Mouse (Mus musculus) lung, embryonic 16.5 days (tissue): Measurements from ENCODE around the gene Polr2l. TPM values are rescaled to one million over a fixed set of nuclear protein-coding genes. Genes with fewer than 3 reads are reported as not detected.

Experiments
- ATAC-seq: fragments of 200-750 bp; cut with Nextera tagmentation; 2 replicates; pipeline ENCODE4 v1.8.0; 2017; ENCODE audit warnings: low read depth, mild to moderate bottlenecking, moderate library complexity
- H3K27ac ChIP-seq: fragments of 300-500 bp; sonication (generic); 2 replicates; pipeline ENCODE4 v1.5.1; 2014; ENCODE audit warnings: mild to moderate bottlenecking, control low read depth, low read length
- H3K27me3 ChIP-seq: fragments of 300-500 bp; sonication (generic); 2 replicates; pipeline ENCODE4 v1.6.1; 2014; ENCODE audit warnings: low read depth, low read length, mixed read lengths; ENCODE audit not compliant: control insufficient read depth, insufficient read depth
- H3K36me3 ChIP-seq: fragments of 300-500 bp; sonication (generic); 2 replicates; pipeline ENCODE4 v1.6.1; 2014; ENCODE audit warnings: low read length; ENCODE audit not compliant: control insufficient read depth, insufficient read depth
- H3K4me1 ChIP-seq: fragments of 300-500 bp; sonication (generic); replicated peaks from 2 replicates; pipeline ENCODE4 v1.6.1; 2014; ENCODE audit warnings: low read length, mixed read lengths; ENCODE audit not compliant: control insufficient read depth, insufficient read depth
- H3K4me2 ChIP-seq: fragments of 300-500 bp; sonication (generic); 2 replicates; pipeline ENCODE4 v1.6.1; 2014; ENCODE audit warnings: low read depth, low read length, control low read depth
- H3K4me3 ChIP-seq: fragments of 300-500 bp; sonication (generic); 2 replicates; pipeline ENCODE4 v1.5.1; 2014; ENCODE audit warnings: mild to moderate bottlenecking, low read length, control low read depth
- H3K9ac ChIP-seq: fragments of 300-500 bp; sonication (generic); 2 replicates; pipeline ENCODE4 v1.6.1; 2014; ENCODE audit warnings: low read length, control low read depth
- H3K9me3 ChIP-seq: fragments of 300-500 bp; sonication (generic); 2 replicates; pipeline ENCODE4 v1.6.1; 2016; ENCODE audit warnings: low read length; ENCODE audit not compliant: control insufficient read depth
- WGBS: fragments of 180-500 bp; shearing (Covaris S2); extraction: QIAGEN DNeasy Blood & Tissue Kit; methylation state at CpG from one replicate; pipeline ENCODE4 v1.1.7; 2014; 5-methylcytosine and 5-hydroxymethylcytosine counted together
- polyA plus RNA-seq: library from polyadenylated mRNA; unstranded; fragments of >200 nt; fragmentation: Nextera tagmentation; extraction: Ambion mirVana; gene quantifications from 2 replicates; pipeline ENCODE4 v1.2.1, GENCODE M21; 2015

The Polr2l gene
- polyA plus RNA-seq, 1 experiment from 2014 or later: 61.3 TPM

- no peak overlapping the region for H3K4me3 ChIP-seq
- no peak overlapping the region for H3K9ac ChIP-seq
- H3K4me1 ChIP-seq: peaks cover 8% of the 10 kb centered on the region
- ATAC-seq: no peak
- WGBS: 60% methylated on average over 7 of the region's 7 CpGs
- H3K9me3 ChIP-seq: no peaks in the 10 kb centered on the region
- H3K36me3 ChIP-seq: no peaks in the 10 kb centered on the region; the same call in 1 of the 2 replicates
- no peak overlapping the region for H3K4me2 ChIP-seq
- H3K27ac ChIP-seq: no peak overlapping the region
- H3K27me3 ChIP-seq: peaks cover 4% of the 10 kb centered on the region
These were observed 12.2 kb upstream of the Polr2l start for GRCm38 (mm10) chr7:141487141-141487540.

GRCm38 (mm10) chr7:141486239-141486638, 11.3 kb upstream of the Polr2l start:
- Histone ChIP-seq H3K4me1 (peaks cover 15% of the 10 kb centered on the region), H3K9me3 (no peaks in the 10 kb centered on the region), H3K27ac (no peak overlapping the region), H3K4me2 (no peak overlapping the region), H3K9ac (no peak overlapping the region), H3K36me3 (no peaks in the 10 kb centered on the region), H3K4me3 (no peak overlapping the region), H3K27me3 (peaks cover 4% of the 10 kb centered on the region)
- WGBS: 92% methylated on average over 1 of the region's 1 CpGs
- no peak for ATAC-seq

- H3K9me3 ChIP-seq: no peaks in the 10 kb centered on the region
- no peak overlapping the region for H3K4me2 ChIP-seq
- H3K27me3 ChIP-seq: peaks cover 4% of the 10 kb centered on the region
- H3K9ac ChIP-seq: no peak overlapping the region
- no peaks in the 10 kb centered on the region for H3K36me3 ChIP-seq
- ATAC-seq: no peak
- H3K4me1 ChIP-seq: peaks cover 19% of the 10 kb centered on the region
- no peak overlapping the region for H3K4me3 ChIP-seq
- H3K27ac ChIP-seq: no peak overlapping the region
- WGBS: 72% methylated on average over 2 of the region's 2 CpGs
These were observed 10.7 kb upstream of the Polr2l start for GRCm38 (mm10) chr7:141485606-141486005.

- ATAC-seq: no peak
- Histone ChIP-seq H3K9me3 (no peaks in the 10 kb centered on the region), H3K4me2 (no peak overlapping the region), H3K27ac (no peak overlapping the region), H3K27me3 (peaks cover 4% of the 10 kb centered on the region), H3K36me3 (no peaks in the 10 kb centered on the region), H3K4me3 (no peak overlapping the region), H3K4me1 (peaks cover 19% of the 10 kb centered on the region), H3K9ac (no peak overlapping the region)
- 61% methylated on average over 2 of the region's 2 CpGs for WGBS
These were observed 10.3 kb upstream of the Polr2l start for GRCm38 (mm10) chr7:141485186-141485585.

GRCm38 (mm10) chr7:141484186-141485120, 9.5 kb upstream of the Polr2l start:
- no peak overlapping the region for H3K27ac ChIP-seq
- H3K27me3 ChIP-seq: peaks cover 4% of the 10 kb centered on the region
- WGBS: 68% methylated on average over 5 of the region's 5 CpGs
- ATAC-seq: no peak
- H3K4me3 ChIP-seq: no peak overlapping the region
- no peaks in the 10 kb centered on the region for H3K36me3 ChIP-seq
- no peaks in the 10 kb centered on the region for H3K9me3 ChIP-seq
- no peak overlapping the region for H3K9ac ChIP-seq
- peaks cover 19% of the 10 kb centered on the region for H3K4me1 ChIP-seq
- H3K4me2 ChIP-seq: no peak overlapping the region

- Histone ChIP-seq H3K4me2 (no peak overlapping the region), H3K9ac (no peak overlapping the region), H3K36me3 (no peaks in the 10 kb centered on the region), H3K4me3 (no peak overlapping the region), H3K9me3 (no peaks in the 10 kb centered on the region), H3K27ac (no peak overlapping the region), H3K27me3 (peaks cover 4% of the 10 kb centered on the region), H3K4me1 (peaks cover 23% of the 10 kb centered on the region)
- no peak for ATAC-seq
- WGBS: 82% methylated on average over 6 of the region's 6 CpGs
These were observed 8.3 kb upstream of the Polr2l start for GRCm38 (mm10) chr7:141483114-141483653.

GRCm38 (mm10) chr7:141482531-141483024, 7.6 kb upstream of the Polr2l start:
- H3K9me3 ChIP-seq: no peaks in the 10 kb centered on the region
- WGBS: 25% methylated on average over 11 of the region's 11 CpGs
- ATAC-seq: no peak
- peak overlapping the region; percentile 57 for H3K4me3 ChIP-seq
- peak overlapping the region; percentile 65 for H3K9ac ChIP-seq
- H3K27me3 ChIP-seq: peaks cover 4% of the 10 kb centered on the region
- H3K4me2 ChIP-seq: peak overlapping the region; percentile 98
- no peak overlapping the region for H3K27ac ChIP-seq
- H3K36me3 ChIP-seq: no peaks in the 10 kb centered on the region
- H3K4me1 ChIP-seq: peaks cover 29% of the 10 kb centered on the region

- Histone ChIP-seq H3K27me3 (peaks cover 4% of the 10 kb centered on the region), H3K4me1 (peaks cover 38% of the 10 kb centered on the region), H3K4me3 (peak overlapping the region; percentile 57), H3K36me3 (no peaks in the 10 kb centered on the region), H3K9ac (peak overlapping the region; percentile 65), H3K9me3 (no peaks in the 10 kb centered on the region), H3K4me2 (peak overlapping the region; percentile 98), H3K27ac (no peak overlapping the region)
- 0 out of 2 replicates have a peak, but pooled peaks have one; percentile 9 for ATAC-seq
- WGBS: under 1% methylated on average over 71 of the region's 81 CpGs
These were observed 6.8 kb upstream of the Polr2l start for GRCm38 (mm10) chr7:141481498-141482401.
